Mouse (Mus musculus) liver, embryonic 13.5 days (tissue): ENCODE measurements around the gene Pdha1. TPM values are rescaled to one million over a fixed set of nuclear protein-coding genes. Genes with fewer than 3 reads are reported as not detected.
A peak's percentile ranks its signal among the peaks of the same experiment; 100 is the strongest.

Experiments
- ATAC-seq: fragments of 200-750 bp; cut with Nextera tagmentation; 2 replicates; pipeline ENCODE4 v1.8.0; 2017; ENCODE audit warnings: low read depth, mild to moderate bottlenecking, moderate number of reproducible peaks, moderate library complexity
- DNase-seq: peaks from one replicate; pipeline ENCODE4 v3.0.0; 2022
- H3K27ac ChIP-seq: fragments of 300-500 bp; sonication (generic); 2 replicates; pipeline ENCODE4 v1.5.1; 2015; ENCODE audit warnings: moderate library complexity, mild to moderate bottlenecking, inconsistent platforms
- H3K27me3 ChIP-seq: fragments of 300-500 bp; sonication (generic); 2 replicates; pipeline ENCODE4 v1.6.1; 2015; ENCODE audit warnings: mild to moderate bottlenecking, inconsistent platforms
- H3K36me3 ChIP-seq: fragments of 300-500 bp; sonication (generic); 2 replicates; pipeline ENCODE4 v1.6.1; 2015; ENCODE audit warnings: mild to moderate bottlenecking, inconsistent platforms
- H3K4me1 ChIP-seq: fragments of 300-500 bp; sonication (generic); replicated peaks from 2 replicates; pipeline ENCODE4 v1.6.1; 2015; ENCODE audit warnings: inconsistent platforms
- H3K4me2 ChIP-seq: fragments of 300-500 bp; sonication (generic); 2 replicates; pipeline ENCODE4 v1.6.1; 2015; ENCODE audit warnings: inconsistent platforms, mild to moderate bottlenecking, moderate library complexity
- H3K4me3 ChIP-seq: fragments of 300-500 bp; sonication (generic); replicated peaks from 2 replicates; pipeline ENCODE4 v1.5.1; 2015; ENCODE audit warnings: mild to moderate bottlenecking, inconsistent platforms
- H3K9ac ChIP-seq: fragments of 300-500 bp; sonication (generic); 2 replicates; pipeline ENCODE4 v1.6.1; 2015; ENCODE audit warnings: mild to moderate bottlenecking, inconsistent platforms
- H3K9me3 ChIP-seq: fragments of 300-500 bp; sonication (generic); replicated peaks from 2 replicates; pipeline ENCODE4 v1.6.1; 2016; ENCODE audit warnings: inconsistent platforms
- whole genome bisulfite sequencing: fragments of 180-500 bp; shearing (Covaris S2); methylation state at CpG from one replicate; pipeline ENCODE4 v1.1.7; 2015; ENCODE audit not compliant: insufficient replicate concordance; 5-methylcytosine and 5-hydroxymethylcytosine counted together
- polyA plus RNA-seq: library from polyadenylated mRNA; unstranded; fragments of >200 nt; fragmentation: Nextera tagmentation; extraction: Ambion mirVana; gene quantifications from 2 replicates; pipeline ENCODE4 v1.2.1, GENCODE M21; 2015

Gene Pdha1
- polyA plus RNA-seq, result 66.6 and 77.1 TPM in 2 replicates

- peaks cover 21% of the 10 kb centered on the region for H3K4me1 ChIP-seq
- peak within 1 kb of the TSS; percentile 75 for H3K4me3 ChIP-seq
- 16% methylated on average over 63 of the region's 67 CpGs for WGBS
- no peaks in the 10 kb centered on the region for H3K9me3 ChIP-seq
- peak within 1 kb of the TSS; percentile 81 for H3K9ac ChIP-seq
- no peaks in the 10 kb centered on the region for H3K36me3 ChIP-seq
- peak; percentile 80 for DNase-seq
- peak within 1 kb of the TSS; percentile 84 for H3K27ac ChIP-seq
- ATAC-seq, result peak; percentile 96
- H3K27me3 ChIP-seq, result no peaks in the 10 kb centered on the region
- peak within 1 kb of the TSS; percentile 72 for H3K4me2 ChIP-seq
Measured at GRCm38 (mm10) chrX:160137861-160138717, at the start of gene Pdha1. Gene Pdha1, minus strand, starts transcription at chrX:160138413.

GRCm38 (mm10) chrX:160179032-160179431 lies 40.8 kb upstream of the Pdha1 start:
- DNase-seq, result no peak
- Histone ChIP-seq H3K9me3 (no peaks in the 10 kb centered on the region), H3K27me3 (no peaks in the 10 kb centered on the region), H3K4me2 (no peak overlapping the region), H3K9ac (no peak overlapping the region), H3K27ac (no peak overlapping the region), H3K4me1 (no peaks in the 10 kb centered on the region), H3K4me3 (no peak overlapping the region), H3K36me3 (no peaks in the 10 kb centered on the region)
- no peak for ATAC-seq
- 44% methylated on average over 3 of the region's 3 CpGs for WGBS

- Histone ChIP-seq H3K27me3 (no peaks in the 10 kb centered on the region), H3K4me3 (no peak overlapping the region), H3K4me1 (no peaks in the 10 kb centered on the region), H3K9ac (no peak overlapping the region), H3K9me3 (no peaks in the 10 kb centered on the region), H3K36me3 (no peaks in the 10 kb centered on the region), H3K27ac (no peak overlapping the region), H3K4me2 (no peak overlapping the region)
- 11% methylated on average over 3 of the region's 3 CpGs for WGBS
- DNase-seq, result peak; percentile 0
- no peak for ATAC-seq
Measured at GRCm38 (mm10) chrX:160170150-160170549, 31.9 kb upstream of the Pdha1 start.

GRCm38 (mm10) chrX:160166246-160166985 lies 28.2 kb upstream of the Pdha1 start:
- H3K4me1 ChIP-seq, result no peaks in the 10 kb centered on the region
- H3K36me3 ChIP-seq, result no peaks in the 10 kb centered on the region
- no peak for DNase-seq
- no peak overlapping the region for H3K4me3 ChIP-seq
- no peak overlapping the region for H3K27ac ChIP-seq
- H3K9ac ChIP-seq, result no peak overlapping the region
- 40% methylated on average over 6 of the region's 6 CpGs for WGBS
- no peaks in the 10 kb centered on the region for H3K27me3 ChIP-seq
- H3K4me2 ChIP-seq, result no peak overlapping the region
- no peak for ATAC-seq
- no peaks in the 10 kb centered on the region for H3K9me3 ChIP-seq

- ATAC-seq (no peak), DNase-seq (no peak)
- H3K27ac ChIP-seq, result no peak overlapping the region
- no peak overlapping the region for H3K4me3 ChIP-seq
- no peaks in the 10 kb centered on the region for H3K36me3 ChIP-seq
- no peaks in the 10 kb centered on the region for H3K9me3 ChIP-seq
- H3K4me1 ChIP-seq, result no peaks in the 10 kb centered on the region
- H3K27me3 ChIP-seq, result no peaks in the 10 kb centered on the region
- H3K4me2 ChIP-seq, result no peak overlapping the region
- H3K9ac ChIP-seq, result no peak overlapping the region
- WGBS, result 69% methylated on average over 3 of the region's 3 CpGs
Measured at GRCm38 (mm10) chrX:160164259-160164658, 26.0 kb upstream of the Pdha1 start.

- WGBS, result 44% methylated on average over 4 of the region's 4 CpGs
- no peak overlapping the region for H3K4me3 ChIP-seq
- DNase-seq, result no peak
- H3K27me3 ChIP-seq, result no peaks in the 10 kb centered on the region
- no peaks in the 10 kb centered on the region for H3K36me3 ChIP-seq
- no peak overlapping the region for H3K9ac ChIP-seq
- no peak overlapping the region for H3K27ac ChIP-seq
- H3K4me1 ChIP-seq, result no peaks in the 10 kb centered on the region
- H3K9me3 ChIP-seq, result no peaks in the 10 kb centered on the region
- ATAC-seq, result no peak
- no peak overlapping the region for H3K4me2 ChIP-seq
Measured at GRCm38 (mm10) chrX:160153147-160153815, 15.1 kb upstream of the Pdha1 start.

GRCm38 (mm10) chrX:160148859-160149258 lies 10.6 kb upstream of the Pdha1 start:
- H3K27me3 ChIP-seq, result no peaks in the 10 kb centered on the region
- H3K9ac ChIP-seq, result no peak overlapping the region
- H3K4me2 ChIP-seq, result no peak overlapping the region
- no peak overlapping the region for H3K27ac ChIP-seq
- ATAC-seq, result no peak
- 67% methylated on average over 3 of the region's 3 CpGs for WGBS
- no peaks in the 10 kb centered on the region for H3K9me3 ChIP-seq
- H3K4me1 ChIP-seq, result no peaks in the 10 kb centered on the region
- no peak for DNase-seq
- H3K36me3 ChIP-seq, result no peaks in the 10 kb centered on the region
- H3K4me3 ChIP-seq, result no peak overlapping the region

- DNase-seq (no peak), ATAC-seq (no peak)
- H3K9me3 ChIP-seq, result no peaks in the 10 kb centered on the region
- no peaks in the 10 kb centered on the region for H3K4me1 ChIP-seq
- no peaks in the 10 kb centered on the region for H3K27me3 ChIP-seq
- H3K36me3 ChIP-seq, result no peaks in the 10 kb centered on the region
- WGBS, result 68% methylated on average over 3 of the region's 3 CpGs
- no peak overlapping the region for H3K4me3 ChIP-seq
- H3K27ac ChIP-seq, result no peak overlapping the region
- H3K4me2 ChIP-seq, result no peak overlapping the region
- no peak overlapping the region for H3K9ac ChIP-seq
Measured at GRCm38 (mm10) chrX:160147406-160147805, 9.2 kb upstream of the Pdha1 start.

- Histone ChIP-seq H3K27me3 (no peaks in the 10 kb centered on the region), H3K9me3 (no peaks in the 10 kb centered on the region), H3K4me2 (no peak overlapping the region), H3K27ac (no peak overlapping the region), H3K36me3 (no peaks in the 10 kb centered on the region), H3K4me1 (no peaks in the 10 kb centered on the region), H3K9ac (no peak overlapping the region), H3K4me3 (no peak overlapping the region)
- ATAC-seq (no peak), DNase-seq (no peak)
- 56% methylated on average over 4 of the region's 4 CpGs for WGBS
Measured at GRCm38 (mm10) chrX:160146806-160147205, 8.6 kb upstream of the Pdha1 start.

GRCm38 (mm10) chrX:160137177-160137860 lies 894 bp downstream of the Pdha1 start:
- Histone ChIP-seq H3K4me2 (peak overlapping the region; percentile 72), H3K27me3 (no peaks in the 10 kb centered on the region), H3K4me3 (peak overlapping the region; percentile 75), H3K4me1 (peaks cover 21% of the 10 kb centered on the region), H3K9ac (peak overlapping the region; percentile 81), H3K27ac (peak overlapping the region; percentile 84), H3K36me3 (no peaks in the 10 kb centered on the region), H3K9me3 (no peaks in the 10 kb centered on the region)
- no peak for DNase-seq
- WGBS, result 24% methylated on average over 18 of the region's 18 CpGs
- ATAC-seq, result no peak

- Histone ChIP-seq H3K9me3 (no peaks in the 10 kb centered on the region), H3K4me1 (peaks cover 21% of the 10 kb centered on the region), H3K36me3 (peaks cover 5% of the 10 kb centered on the region), H3K9ac (peak overlapping the region; percentile 81), H3K4me3 (peak overlapping the region; percentile 75), H3K4me2 (peak overlapping the region; percentile 72), H3K27ac (no peak overlapping the region), H3K27me3 (no peaks in the 10 kb centered on the region)
- 40% methylated on average over 5 of the region's 5 CpGs for WGBS
- DNase-seq (no peak), ATAC-seq (no peak)
Measured at GRCm38 (mm10) chrX:160136153-160136552, 2.1 kb downstream of the Pdha1 start.
